Mouse (Mus musculus) kidney, adult 2 months (tissue): ENCODE results near the gene Fam217a.

Source experiments
- CTCF ChIP-seq: fragments of 200-500 bp; conservative IDR thresholded peaks from 2 replicates; pipeline ENCODE4 v1.5.1; 2011; ENCODE audit warnings: low read depth, mild to moderate bottlenecking, control low read depth, low read length, moderate library complexity, mixed read lengths; ENCODE audit not compliant: insufficient read depth, insufficient read length
- POLR2A ChIP-seq: fragments of 200-500 bp; IDR thresholded peaks from one replicate; pipeline ENCODE4 v1.6.1; 2011; ENCODE audit warnings: low read depth, low read length, control low read depth

GRCm38 (mm10) chr13:34924210-34924609 lies at the start of gene Fam217a, which contains the start of gene 4933417A18Rik:
- TF ChIP-seq CTCF: no peak
- TF ChIP-seq POLR2A: no peak
